Mouse (Mus musculus) ES-E14 (cell line): ENCODE measurements at regions not wholly inside any gene's neighbourhood (a gene's known extent, or its start where the extent isn't known, plus 50 kb on each side); places are given as distances from the start of the nearest gene placed in this dataset.

Experiments used
- CHD2 ChIP-seq: IDR thresholded peaks from 2 replicates; pipeline ENCODE4 v1.6.1; 2014; ENCODE audit warnings: mild to moderate bottlenecking, low read depth, low read length, inconsistent platforms
- HCFC1 ChIP-seq: IDR thresholded peaks from 2 replicates; pipeline ENCODE4 v1.6.1; 2012; ENCODE audit warnings: low read length, inconsistent platforms, borderline replicate concordance; ENCODE audit not compliant: insufficient read depth
- MAFK ChIP-seq: IDR thresholded peaks from 2 replicates; pipeline ENCODE4 v1.6.1; 2014; ENCODE audit warnings: mild to moderate bottlenecking, low read depth, low read length, inconsistent platforms; ENCODE audit not compliant: insufficient read depth
- ZC3H11A ChIP-seq: IDR thresholded peaks from 2 replicates; pipeline ENCODE4 v1.6.1; 2012; ENCODE audit warnings: low read depth, mild to moderate bottlenecking, inconsistent platforms, low read length, borderline replicate concordance

- TF ChIP-seq MAFK = no peak
- TF ChIP-seq HCFC1 = no peak
- TF ChIP-seq ZC3H11A = no peak
- no peak for TF ChIP-seq CHD2
Observed at GRCm38 (mm10) chr15:16285166-16285565, 443.4 kb upstream of the Cdh9 start.
